Mouse (Mus musculus) heart, adult 2 months (tissue): ENCODE results near the gene Cbln3. TPM values are rescaled to one million over a fixed set of nuclear protein-coding genes. Genes with fewer than 3 reads are reported as not detected.

Source experiments
- DNase-seq, 2 experiments: peaks; one replicate each; pipeline ENCODE4 v3.0.0; 2021
- H3K27ac ChIP-seq: fragments of 200-600 bp; 2 replicates; pipeline ENCODE4 v1.8.1; 2022
- H3K27me3 ChIP-seq: fragments of 200-500 bp; 2 replicates; pipeline ENCODE4 v1.6.1; 2012; ENCODE audit warnings: mild to moderate bottlenecking, low read length, inconsistent platforms, mixed read lengths; ENCODE audit not compliant: control insufficient read depth, insufficient read depth
- H3K36me3 ChIP-seq: fragments of 200-500 bp; 2 replicates; pipeline ENCODE4 v1.6.1; 2012; ENCODE audit warnings: low read length, inconsistent platforms; ENCODE audit not compliant: control insufficient read depth, insufficient read depth
- H3K4me1 ChIP-seq: fragments of 200-500 bp; 2 replicates; pipeline ENCODE4 v1.6.1; 2011; ENCODE audit warnings: low read length; ENCODE audit not compliant: control insufficient read depth, insufficient read depth
- H3K4me3 ChIP-seq: fragments of 200-600 bp; 2 replicates; pipeline ENCODE4 v1.8.1; 2022
- H3K79me2 ChIP-seq: fragments of 200-500 bp; replicated peaks from 2 replicates; pipeline ENCODE4 v1.6.1; 2012; ENCODE audit warnings: mild to moderate bottlenecking, inconsistent platforms, low read length, moderate library complexity, mixed read lengths; ENCODE audit not compliant: control insufficient read depth, insufficient read depth
- H3K9ac ChIP-seq: fragments of 200-500 bp; 2 replicates; pipeline ENCODE4 v1.6.1; 2012; ENCODE audit warnings: low read depth, mild to moderate bottlenecking, control low read depth, inconsistent platforms, low read length, mixed read lengths
- CTCF ChIP-seq: fragments of 200-600 bp; IDR thresholded peaks from 2 replicates; pipeline ENCODE4 v1.8.1; 2022; ENCODE audit warnings: antibody characterized with exemption, mild to moderate bottlenecking, moderate library complexity
- EP300 ChIP-seq: fragments of 200-500 bp; IDR thresholded peaks from 2 replicates; pipeline ENCODE4 v1.6.1; 2011; ENCODE audit warnings: low read depth, low read length, control low read depth; ENCODE audit not compliant: insufficient read depth
- POLR2A ChIP-seq: fragments of 200-500 bp; IDR thresholded peaks from 2 replicates; pipeline ENCODE4 v1.6.1; 2011; ENCODE audit warnings: mild to moderate bottlenecking, low read depth, low read length, control low read depth; ENCODE audit not compliant: insufficient read depth
- WGBS: fragments of 180-500 bp; shearing (Covaris S2); methylation state at CpG from one replicate; pipeline ENCODE4 v1.1.7; 2018; 5-methylcytosine and 5-hydroxymethylcytosine counted together
- intact Hi-C: fragments of 180-260 bp; cut with DNase I; formaldehyde crosslinking; loops from one replicate; pipeline ENCODE4 v1.15.1; 2025
- long read RNA-seq: library from polyadenylated mRNA; stranded (forward); transcript quantifications from one replicate; pipeline ENCODE4 v2.0.0, GENCODE M21; 2021
- polyA plus RNA-seq: library from polyadenylated mRNA; depleted of rRNA; stranded (reverse); fragments of >200 nt; gene quantifications from 2 replicates; pipeline ENCODE4 v1.2.3, GENCODE M21; 2012; rRNA removed
- total RNA-seq, 2 experiments: library from RNA; stranded (reverse); gene quantifications; 2 replicates each; pipeline ENCODE4 v1.2.3; 2021

Cbln3 gene
- total RNA-seq (under 1 TPM in 1 of 2 experiments, not detected in 1; 0.18 TPM), polyA plus RNA-seq (0.06 TPM in 2 replicates)
- long read RNA-seq: 0 reads

- TF ChIP-seq CTCF (no peak), EP300 (no peak), POLR2A (no peak)
- intact Hi-C loops: loop anchor here (10.0 kb wide), 1 partner anchor 209 kb away; the partner anchor contains the start of genes Gmpr2 and Nedd8
- Histone ChIP-seq H3K36me3 (peaks cover 5% of the 10 kb centered on the region; the same call in 1 of the 2 replicates), H3K9ac (peak within 1 kb of the TSS; percentile 99), H3K79me2 (0 out of 2 replicates have a peak, but pooled peaks cover 1% of the 10 kb centered on the region), H3K27me3 (no peaks in the 10 kb centered on the region), H3K4me3 (peak within 1 kb of the TSS; percentile 88), H3K4me1 (peaks cover 11% of the 10 kb centered on the region), H3K27ac (peak within 1 kb of the TSS; percentile 92)
- 21% methylated on average over 4 of the region's 4 CpGs for WGBS
- peak; percentile 73 to 75 for DNase-seq
Measured at GRCm38 (mm10) chr14:55884166-55884565, at the start of gene Cbln3. Gene Cbln3 (minus strand): TSS chr14:55884392.

DNA sequence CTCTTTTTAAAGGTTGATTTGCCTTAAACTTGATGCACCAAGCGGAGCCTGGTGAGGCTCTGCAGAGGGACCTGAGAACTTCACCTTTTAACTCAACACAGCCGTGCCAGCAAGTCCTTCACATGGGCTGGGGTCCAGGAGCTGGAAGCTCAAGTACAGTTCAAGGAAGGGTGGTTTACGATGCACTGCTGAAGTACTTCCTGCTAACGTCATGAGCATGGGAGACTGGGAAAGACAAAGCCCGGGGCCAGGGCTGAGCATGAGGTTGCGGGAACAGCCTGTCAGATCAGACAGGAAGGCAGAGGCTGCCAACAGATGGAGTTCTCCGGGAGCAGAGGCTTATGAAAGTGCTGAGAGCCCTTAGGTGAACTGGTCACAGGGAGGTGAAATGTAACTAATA is 49.4 kb upstream of the Cbln3 start:
- H3K9ac ChIP-seq: no peak overlapping the region
- no peak overlapping the region for H3K27ac ChIP-seq
- 13% methylated on average over 7 of the region's 7 CpGs for WGBS
- no peaks in the 10 kb centered on the region; the same call in 1 of the 2 replicates for H3K4me1 ChIP-seq
- DNase-seq: peak; percentile 33 to 42
- no peak overlapping the region for H3K4me3 ChIP-seq
- no peaks in the 10 kb centered on the region for H3K79me2 ChIP-seq
- no peaks in the 10 kb centered on the region for H3K27me3 ChIP-seq
- no peaks in the 10 kb centered on the region for H3K36me3 ChIP-seq
- peak; percentile 63; the same call in 1 of the 2 replicates for TF ChIP-seq EP300
- TF ChIP-seq CTCF: no peak
- intact Hi-C loops: no loop called here

DNA sequence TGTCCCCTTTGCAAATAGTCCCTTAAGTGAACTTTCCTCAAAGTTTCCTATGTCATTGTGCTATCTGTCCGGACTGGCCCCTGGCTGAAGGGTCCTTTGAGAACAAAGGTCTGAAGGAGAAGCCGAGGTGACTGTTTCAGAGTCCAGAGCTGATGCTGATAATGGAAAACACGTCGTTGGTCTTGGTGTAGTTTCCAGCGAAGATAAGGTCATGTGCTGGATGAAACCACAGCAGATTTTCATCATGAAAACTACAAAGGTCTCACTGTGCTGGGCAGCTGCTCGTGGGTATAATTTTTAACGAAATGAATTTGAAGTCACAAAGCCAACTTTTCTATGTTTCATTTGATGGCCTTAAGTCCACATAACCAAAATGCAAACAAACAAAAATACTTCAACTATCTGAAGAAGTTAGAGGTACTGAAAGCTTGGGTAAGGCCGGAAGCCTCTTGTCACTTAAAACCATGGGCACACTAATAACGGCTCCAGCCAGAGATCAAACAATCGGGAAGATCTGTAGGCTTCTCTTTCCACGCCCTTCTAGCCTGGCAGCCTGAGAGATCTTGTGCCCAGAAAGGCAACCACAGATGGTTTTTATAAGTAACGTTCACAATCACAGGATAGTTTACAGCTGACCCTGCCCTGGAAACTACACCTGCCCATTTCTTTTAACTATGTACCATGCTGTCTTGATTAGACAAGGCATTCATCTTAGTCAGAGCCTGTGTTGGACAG is 45.2 kb upstream of the Cbln3 start:
- H3K4me3 ChIP-seq: no peak overlapping the region
- H3K79me2 ChIP-seq: no peaks in the 10 kb centered on the region
- DNase-seq: no peak
- H3K4me1 ChIP-seq: no peaks in the 10 kb centered on the region; the same call in 1 of the 2 replicates
- H3K27ac ChIP-seq: no peak overlapping the region
- no peak overlapping the region for H3K9ac ChIP-seq
- WGBS: 59% methylated on average over 12 of the region's 12 CpGs
- TF ChIP-seq CTCF (no peak), POLR2A (no peak), EP300 (no peak)
- no peaks in the 10 kb centered on the region for H3K27me3 ChIP-seq
- no peaks in the 10 kb centered on the region for H3K36me3 ChIP-seq
- intact Hi-C loops: no loop called here

DNA sequence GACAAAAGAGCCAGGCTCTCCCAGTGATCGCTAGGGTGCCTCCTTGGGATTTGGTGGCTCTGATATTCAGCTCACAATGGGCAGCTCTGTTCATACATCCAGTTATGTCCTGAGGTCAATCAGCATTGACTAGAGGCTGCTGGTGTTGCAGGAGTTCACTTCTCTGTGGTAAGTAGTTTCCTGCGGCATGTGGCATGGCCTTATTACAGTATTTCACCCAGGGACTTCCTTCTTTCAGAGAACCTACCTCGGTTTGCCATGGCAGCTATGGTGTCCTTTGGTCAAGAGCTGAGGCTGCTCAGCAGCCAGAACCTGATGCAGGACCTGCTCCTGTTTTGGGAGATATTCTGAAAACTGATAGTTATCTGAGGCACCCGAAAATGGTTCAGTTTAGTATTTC is 42.7 kb upstream of the Cbln3 start:
- H3K27ac ChIP-seq: no peak overlapping the region
- H3K27me3 ChIP-seq: no peaks in the 10 kb centered on the region
- DNase-seq: no peak
- no peaks in the 10 kb centered on the region for H3K79me2 ChIP-seq
- no peaks in the 10 kb centered on the region for H3K4me1 ChIP-seq
- WGBS: 84% methylated on average over 4 of the region's 4 CpGs
- TF ChIP-seq EP300: no peak
- no peak for TF ChIP-seq CTCF
- no peak for TF ChIP-seq POLR2A
- no peak overlapping the region for H3K4me3 ChIP-seq
- no peak overlapping the region for H3K9ac ChIP-seq
- no peaks in the 10 kb centered on the region for H3K36me3 ChIP-seq
- intact Hi-C loops: no loop called here

DNA sequence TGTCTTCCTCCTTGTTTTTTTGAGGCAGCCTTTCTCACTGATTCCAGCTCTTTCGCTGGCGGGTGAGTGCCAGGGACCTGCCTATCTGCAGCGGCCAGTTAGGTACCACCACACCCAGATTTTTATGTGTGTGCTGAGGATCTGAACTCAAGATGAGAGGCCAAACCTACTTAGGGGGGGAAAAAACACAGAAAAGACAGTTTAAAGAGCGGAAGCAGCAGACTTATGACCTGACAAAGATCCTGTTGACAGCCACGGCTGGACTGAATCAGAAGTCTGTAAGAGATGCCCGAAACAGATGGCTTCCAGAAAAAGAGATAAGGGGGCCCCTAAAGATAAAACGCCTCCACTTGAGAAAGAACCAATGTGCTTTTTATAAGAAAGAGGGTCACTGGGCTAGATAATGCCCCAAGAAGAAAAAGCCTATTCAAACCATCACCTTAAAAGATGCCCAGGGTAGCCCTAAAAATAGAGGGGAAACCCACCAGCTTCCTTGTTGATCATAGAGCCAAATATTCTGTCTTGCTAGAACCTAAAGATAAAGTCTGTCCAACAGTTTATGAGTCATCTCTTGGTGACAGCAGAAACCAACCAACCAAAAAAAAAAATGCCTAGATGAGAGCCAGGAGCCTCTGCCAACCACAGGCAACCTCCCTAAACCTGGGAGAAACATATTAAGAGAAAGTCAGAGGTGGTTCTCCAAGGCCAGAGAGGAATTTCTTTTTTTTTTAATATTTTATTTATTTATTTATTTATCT is 38.5 kb upstream of the Cbln3 start:
- TF ChIP-seq EP300 (no peak), POLR2A (no peak), CTCF (no peak)
- H3K4me1 ChIP-seq: no peaks in the 10 kb centered on the region
- H3K9ac ChIP-seq: no peak overlapping the region
- no peak overlapping the region for H3K4me3 ChIP-seq
- no peak overlapping the region for H3K27ac ChIP-seq
- WGBS: 28% methylated on average over 7 of the region's 7 CpGs
- no peaks in the 10 kb centered on the region for H3K36me3 ChIP-seq
- DNase-seq: no peak
- no peaks in the 10 kb centered on the region for H3K27me3 ChIP-seq
- intact Hi-C loops: no loop called here
- H3K79me2 ChIP-seq: no peaks in the 10 kb centered on the region
